Mouse (Mus musculus) MEL (cell line): ENCODE results near the gene Gzf1. TPM values are rescaled to one million over a fixed set of nuclear protein-coding genes. Genes with fewer than 3 reads are reported as not detected.

Experiments
- DNase-seq: peaks from one replicate; pipeline ENCODE4 v3.0.0; 2011; ENCODE audit warnings: low read depth, low spot score
- H3K27ac ChIP-seq: 2 replicates; pipeline ENCODE4 v1.5.1; 2012; ENCODE audit warnings: low read depth, mild to moderate bottlenecking, control low read depth, low read length, moderate library complexity; ENCODE audit not compliant: control insufficient read depth
- H3K27me3 ChIP-seq, 2 experiments: fragments of 150-350 bp in 1 of 2; sonication (generic) in 1 of 2; 2 replicates each; pipeline ENCODE4 v1.6.1; 2012; ENCODE audit warnings: low read length in 2 of 2, mild to moderate bottlenecking in 2 of 2, improper control_type of control experiment in 1 of 2, moderate library complexity in 1 of 2; ENCODE audit not compliant: insufficient read depth in 2 of 2, control insufficient read depth in 1 of 2
- H3K36me3 ChIP-seq, 2 experiments: 2 replicates each; pipeline ENCODE4 v1.6.1; 2012 to 2014; ENCODE audit warnings: low read length in 2 of 2, improper control_type of control experiment in 1 of 2, inconsistent platforms in 1 of 2, mild to moderate bottlenecking in 1 of 2; ENCODE audit not compliant: insufficient read depth in 2 of 2, control insufficient read depth in 1 of 2
- H3K4me1 ChIP-seq, 2 experiments: fragments of 150-350 bp in 1 of 2; sonication (generic) in 1 of 2; 2 replicates each; pipeline ENCODE4 v1.6.1; 2012; ENCODE audit warnings: low read length in 2 of 2, improper control_type of control experiment in 1 of 2, mild to moderate bottlenecking in 1 of 2; ENCODE audit not compliant: insufficient read depth in 2 of 2, control insufficient read depth in 1 of 2
- H3K4me3 ChIP-seq, 2 experiments: fragments of 150-350 bp in 1 of 2; sonication (generic) in 1 of 2; 2 replicates each; pipeline ENCODE4 v1.5.1; 2012; ENCODE audit warnings: low read depth in 2 of 2, low read length in 2 of 2, mild to moderate bottlenecking in 2 of 2, moderate library complexity in 2 of 2, control low read depth in 1 of 2, improper control_type of control experiment in 1 of 2; ENCODE audit not compliant: control insufficient read depth in 1 of 2, insufficient read depth in 1 of 2
- H3K79me2 ChIP-seq: 2 replicates; pipeline ENCODE4 v1.6.1; 2012; ENCODE audit warnings: mild to moderate bottlenecking, low read length, moderate library complexity; ENCODE audit not compliant: control insufficient read depth, poor library complexity, insufficient read depth
- H3K9ac ChIP-seq: 2 replicates; pipeline ENCODE4 v1.6.1; 2012; ENCODE audit warnings: low read depth, mild to moderate bottlenecking, control low read depth, low read length, moderate library complexity; ENCODE audit not compliant: control insufficient read depth, poor library complexity, severe bottlenecking
- H3K9me3 ChIP-seq: fragments of 150-350 bp; sonication (generic); replicated peaks from 2 replicates; pipeline ENCODE4 v1.6.1; 2012; ENCODE audit warnings: mild to moderate bottlenecking, low read length, improper control_type of control experiment, moderate library complexity; ENCODE audit not compliant: insufficient read depth
- BHLHE40 ChIP-seq: IDR thresholded peaks from 2 replicates; pipeline ENCODE4 v1.6.1; 2012; ENCODE audit warnings: low read depth, mild to moderate bottlenecking, inconsistent platforms, low read length, improper control_type of control experiment, borderline replicate concordance
- CHD1 ChIP-seq: IDR thresholded peaks from 2 replicates; pipeline ENCODE4 v1.6.1; 2012; ENCODE audit warnings: low read depth, mild to moderate bottlenecking, inconsistent platforms, low read length, improper control_type of control experiment
- CHD2 ChIP-seq: IDR thresholded peaks from 2 replicates; pipeline ENCODE4 v1.6.1; 2011; ENCODE audit warnings: low read length, improper control_type of control experiment
- E2F4 ChIP-seq: IDR thresholded peaks from 2 replicates; pipeline ENCODE4 v1.6.1; 2011; ENCODE audit warnings: low read depth, low read length, improper control_type of control experiment, borderline replicate concordance
- ELF1 ChIP-seq: IDR thresholded peaks from 2 replicates; pipeline ENCODE4 v1.6.1; 2014; ENCODE audit warnings: low read depth, mild to moderate bottlenecking, inconsistent platforms, low read length, improper control_type of control experiment, moderate library complexity
- EP300 ChIP-seq, 2 experiments: IDR thresholded peaks; 2 replicates each; pipeline ENCODE4 v1.6.1; 2011; ENCODE audit warnings: improper control_type of control experiment in 2 of 2, low read length in 2 of 2, low read depth in 1 of 2, mild to moderate bottlenecking in 1 of 2
- ETS1 ChIP-seq: IDR thresholded peaks from 2 replicates; pipeline ENCODE4 v1.6.1; 2012; ENCODE audit warnings: low read depth, mild to moderate bottlenecking, inconsistent platforms, low read length, improper control_type of control experiment, moderate library complexity
- GATA1 ChIP-seq: IDR thresholded peaks from 2 replicates; pipeline ENCODE4 v1.6.1; 2011; ENCODE audit warnings: low read depth, low read length, improper control_type of control experiment
- HCFC1 ChIP-seq: IDR thresholded peaks from 2 replicates; pipeline ENCODE4 v1.6.1; 2012; ENCODE audit warnings: low read depth, mild to moderate bottlenecking, inconsistent platforms, low read length, improper control_type of control experiment, moderate library complexity
- KAT2A ChIP-seq: conservative IDR thresholded peaks from 2 replicates; pipeline ENCODE4 v1.6.1; 2012; ENCODE audit warnings: low read depth, low read length, improper control_type of control experiment, inconsistent platforms
- MAFK ChIP-seq: IDR thresholded peaks from 2 replicates; pipeline ENCODE4 v1.6.1; 2011; ENCODE audit warnings: low read depth, mild to moderate bottlenecking, low read length, improper control_type of control experiment, borderline replicate concordance
- MAX ChIP-seq: IDR thresholded peaks from 2 replicates; pipeline ENCODE4 v1.6.1; 2011; ENCODE audit warnings: low read length, improper control_type of control experiment
- MAZ ChIP-seq: IDR thresholded peaks from 2 replicates; pipeline ENCODE4 v1.6.1; 2012; ENCODE audit warnings: low read depth, mild to moderate bottlenecking, inconsistent platforms, low read length, improper control_type of control experiment
- MXI1 ChIP-seq: IDR thresholded peaks from 2 replicates; pipeline ENCODE4 v1.6.1; 2011; ENCODE audit warnings: mild to moderate bottlenecking, low read depth, low read length, improper control_type of control experiment
- MYB ChIP-seq: IDR thresholded peaks from 2 replicates; pipeline ENCODE4 v1.6.1; 2011; ENCODE audit warnings: mild to moderate bottlenecking, low read depth, low read length, improper control_type of control experiment
- MYC ChIP-seq: IDR thresholded peaks from 2 replicates; pipeline ENCODE4 v1.6.1; 2011; ENCODE audit warnings: low read depth, mild to moderate bottlenecking, low read length, improper control_type of control experiment, moderate library complexity
- NELFE ChIP-seq: IDR thresholded peaks from 2 replicates; pipeline ENCODE4 v1.6.1; 2011; ENCODE audit warnings: low read depth, low read length, improper control_type of control experiment
- NRF1 ChIP-seq: IDR thresholded peaks from 2 replicates; pipeline ENCODE4 v1.6.1; 2014; ENCODE audit warnings: low read depth, mild to moderate bottlenecking, inconsistent platforms, low read length, improper control_type of control experiment, moderate library complexity; ENCODE audit not compliant: poor library complexity, insufficient read depth, severe bottlenecking
- POLR2A ChIP-seq, 2 experiments: IDR thresholded peaks; 2 replicates each; pipeline ENCODE4 v1.6.1; 2011 to 2012; ENCODE audit warnings: low read length in 2 of 2, mild to moderate bottlenecking in 2 of 2, control low read depth in 1 of 2, improper control_type of control experiment in 1 of 2, low read depth in 1 of 2, moderate library complexity in 1 of 2; ENCODE audit not compliant: control insufficient read depth in 1 of 2, insufficient read depth in 1 of 2, poor library complexity in 1 of 2
- POLR2AphosphoS2 ChIP-seq: IDR thresholded peaks from 2 replicates; pipeline ENCODE4 v1.6.1; 2011; ENCODE audit warnings: low read length, improper control_type of control experiment
- SIN3A ChIP-seq: IDR thresholded peaks from 2 replicates; pipeline ENCODE4 v1.6.1; 2012; ENCODE audit warnings: low read length, improper control_type of control experiment, inconsistent platforms
- TAL1 ChIP-seq: IDR thresholded peaks from 2 replicates; pipeline ENCODE4 v1.6.1; 2012; ENCODE audit warnings: mild to moderate bottlenecking, inconsistent platforms, low read length, moderate library complexity, mixed read lengths
- TBP ChIP-seq: IDR thresholded peaks from 2 replicates; pipeline ENCODE4 v1.8.0; 2011; ENCODE audit warnings: low read depth, low read length, improper control_type of control experiment
- TCF12 ChIP-seq: IDR thresholded peaks from 2 replicates; pipeline ENCODE4 v1.6.1; 2014; ENCODE audit warnings: low read depth, mild to moderate bottlenecking, inconsistent platforms, low read length, improper control_type of control experiment, moderate library complexity
- USF2 ChIP-seq, 2 experiments: IDR thresholded peaks; 2 replicates each; pipeline ENCODE4 v1.6.1; 2011 to 2012; ENCODE audit warnings: improper control_type of control experiment in 2 of 2, low read length in 2 of 2, borderline replicate concordance in 1 of 2, inconsistent platforms in 1 of 2, low read depth in 1 of 2, mild to moderate bottlenecking in 1 of 2; ENCODE audit not compliant: insufficient read depth in 1 of 2
- ZC3H11A ChIP-seq: IDR thresholded peaks from 2 replicates; pipeline ENCODE4 v1.6.1; 2012; ENCODE audit warnings: low read depth, mild to moderate bottlenecking, inconsistent platforms, low read length, improper control_type of control experiment
- polyA plus RNA-seq, 2 experiments: library from polyadenylated mRNA; stranded (reverse) in 1 of 2; unstranded in 1 of 2; fragments of >175 nt in 1 of 2; fragments of >200 nt in 1 of 2; gene quantifications; 2 replicates each; pipeline versions ENCODE4 v1.2.1 to v1.2.4; 2012; ENCODE audit warnings: low replicate concordance in 2 of 2, low read depth in 1 of 2; ENCODE audit not compliant: insufficient read length in 2 of 2, insufficient read depth in 1 of 2, missing spikeins in 1 of 2
- total RNA-seq: library from RNA; depleted of rRNA; stranded (reverse); fragments of 300-350 nt; gene quantifications from 2 replicates; pipeline ENCODE4 v1.2.3, GENCODE M21; 2012

Gene Gzf1
- total and polyA plus RNA-seq, 3 experiments, result 9.9 to 17.7 TPM; not detected in 1

DNA sequence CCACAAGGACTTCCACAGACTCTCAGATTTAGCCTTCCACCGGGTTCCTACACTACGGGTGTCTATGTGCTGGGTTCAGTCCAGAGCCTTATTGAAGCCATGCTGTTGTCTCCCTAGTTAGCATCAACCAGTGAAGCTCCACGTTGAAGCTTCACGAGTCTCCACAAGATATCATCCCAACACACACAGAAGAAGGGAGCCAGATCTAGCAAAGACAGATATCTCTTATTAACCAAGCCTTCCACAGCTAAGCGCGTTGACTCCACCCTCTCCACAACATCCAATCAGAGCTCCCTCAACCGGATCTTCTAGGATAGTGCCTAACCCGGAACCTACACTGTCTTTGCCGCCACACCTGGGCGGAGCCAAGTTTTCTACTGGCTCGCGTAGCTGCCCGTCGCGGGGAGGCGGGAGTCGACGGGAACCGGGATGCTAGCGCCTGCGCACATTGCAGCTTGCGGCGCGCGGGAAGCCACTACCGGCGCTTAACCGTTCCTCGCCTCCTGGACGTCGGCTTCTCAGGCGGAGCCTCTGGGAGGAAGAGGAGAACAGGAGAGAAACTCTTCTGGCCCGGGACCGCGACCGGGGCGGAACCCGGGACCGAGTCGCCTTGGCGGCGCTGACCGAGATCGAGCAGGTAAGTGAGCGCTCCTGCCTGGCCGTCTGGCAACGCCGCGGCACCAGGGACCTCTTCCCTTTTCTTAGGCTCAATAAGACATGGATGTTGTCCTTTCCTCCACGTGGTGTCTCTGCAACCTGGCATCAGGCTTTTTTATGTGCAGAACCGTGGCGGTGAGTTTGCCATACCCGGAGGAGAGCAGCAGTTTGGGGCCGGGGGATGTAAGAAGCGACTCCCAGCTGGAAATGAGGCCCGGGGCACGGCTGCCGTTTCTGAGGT, 8.4 kb upstream of the Gzf1 start, which contains the start of gene Nxt1:
Gene Nxt1 (plus strand): TSS at position 403 of the 898 bp plus-strand sequence.
- peak; percentile 97 for DNase-seq
- H3K36me3 ChIP-seq, result peaks cover 6 to 13% of the 10 kb centered on the region in 2 experiments
- H3K79me2 ChIP-seq, result peaks cover 23% of the 10 kb centered on the region
- peak within 1 kb of the TSS; percentile 78 to 93 for H3K4me3 ChIP-seq
- no peak for TF ChIP-seq BHLHE40
- TF ChIP-seq SIN3A, result peak; percentile 60
- peak; percentile 76 for TF ChIP-seq MXI1
- TF ChIP-seq NELFE, result peak; percentile 80
- peak; percentile 19 to 33; a peak in 1 of 4 replicates for TF ChIP-seq EP300 (IDR thresholded peaks at IDR 0.05; ENCODE audit: low read depth in 1 of 2, low read length in 2 of 2)
- peak; percentile 91 for TF ChIP-seq KAT2A
- TF ChIP-seq MAFK, result no peak
- peak; percentile 81 for TF ChIP-seq CHD2
- no peak for TF ChIP-seq TAL1
- peak; percentile 57; the same call in 1 of the 2 replicates for TF ChIP-seq GATA1
- TF ChIP-seq ZC3H11A, result no peak
- peak; percentile 46 for TF ChIP-seq MAX
- peak; percentile 47 to 89 for TF ChIP-seq POLR2A (IDR thresholded peaks at IDR 0.05; ENCODE audit: control insufficient read depth in 1 of 2, insufficient read depth in 1 of 2, low read depth in 1 of 2, low read length in 2 of 2, poor library complexity in 1 of 2)
- TF ChIP-seq POLR2AphosphoS2, result peak; percentile 41; the same call in 1 of the 2 replicates
- 0 out of 2 replicates have a peak, but pooled peaks have one; percentile 26 for TF ChIP-seq MAZ
- peak; percentile 85 for TF ChIP-seq E2F4
- TF ChIP-seq MYC, result peak; percentile 26; the same call in 1 of the 2 replicates
- 0 out of 2 replicates have a peak, but pooled peaks have one; percentile 17 for TF ChIP-seq ETS1
- peak; percentile 85 for TF ChIP-seq NRF1
- peak; percentile 88 for TF ChIP-seq TBP
- TF ChIP-seq MYB, result no peak
- TF ChIP-seq HCFC1, result peak; percentile 99
- TF ChIP-seq USF2 (IDR thresholded peaks at IDR 0.05; ENCODE audit: borderline replicate concordance in 1 of 2, insufficient read depth in 1 of 2, low read depth in 1 of 2, low read length in 2 of 2), result no peak
- TF ChIP-seq ELF1, result peak; percentile 99
- no peak for TF ChIP-seq CHD1
- no peak; the same call in 1 of the 2 replicates for TF ChIP-seq TCF12
- H3K27me3 ChIP-seq, result no peaks in the 10 kb centered on the region
- H3K27ac ChIP-seq, result peak within 1 kb of the TSS; percentile 71
- peaks cover 4 to 10% of the 10 kb centered on the region in 2 experiments; a peak in 2 of 4 replicates for H3K4me1 ChIP-seq
- no peaks in the 10 kb centered on the region for H3K9me3 ChIP-seq
- peak within 1 kb of the TSS; percentile 94 for H3K9ac ChIP-seq
